Mouse (Mus musculus) CH12.LX (cell line): ENCODE measurements at regions not wholly inside any gene's neighbourhood (a gene's known extent, or its start where the extent isn't known, plus 50 kb on each side); places are given as distances from the start of the nearest gene placed in this dataset.

Experiments used
- DNase-seq: peaks from one replicate; pipeline ENCODE4 v3.0.0-alpha.2; 2013; ENCODE audit errors: extremely low read depth
- H3K27ac ChIP-seq: 2 replicates; pipeline ENCODE4 v1.5.1; 2012; ENCODE audit warnings: low read depth, mild to moderate bottlenecking, control low read depth, moderate library complexity; ENCODE audit not compliant: insufficient read depth
- H3K27me3 ChIP-seq: replicated peaks from 2 replicates; pipeline ENCODE3; 2012; ENCODE audit warnings: inconsistent platforms
- H3K36me3 ChIP-seq, 2 experiments: replicated peaks in 1 of 2; 2 replicates each; pipeline versions ENCODE3 to v1.6.1; 2012; ENCODE audit warnings: inconsistent platforms in 1 of 2, low read length in 1 of 2, mild to moderate bottlenecking in 1 of 2, mixed read lengths in 1 of 2, moderate library complexity in 1 of 2; ENCODE audit not compliant: control insufficient read depth in 1 of 2, insufficient read depth in 1 of 2
- H3K4me1 ChIP-seq, 2 experiments: 2 replicates each; pipeline ENCODE4 v1.6.1; 2012; ENCODE audit warnings: inconsistent platforms in 1 of 2, moderate library complexity in 1 of 2; ENCODE audit not compliant: insufficient read depth in 2 of 2, control insufficient read depth in 1 of 2
- H3K4me2 ChIP-seq: 2 replicates; pipeline ENCODE4 v1.6.1; 2012; ENCODE audit warnings: low read depth, mild to moderate bottlenecking, control low read depth; ENCODE audit not compliant: poor library complexity, insufficient read depth, severe bottlenecking
- H3K4me3 ChIP-seq, 3 experiments: fragments of 150-350 bp in 1 of 3; sonication (generic) in 1 of 3; replicated peaks in 1 of 3; 2 replicates each; pipeline versions ENCODE3 to v1.5.1; 2011 to 2012; ENCODE audit warnings: low read depth in 2 of 3, low read length in 2 of 3, mild to moderate bottlenecking in 2 of 3, moderate library complexity in 2 of 3, control low read depth in 1 of 3, improper control_type of control experiment in 1 of 3, inconsistent platforms in 1 of 3, mixed read lengths in 1 of 3; ENCODE audit not compliant: poor library complexity in 1 of 3
- H3K79me2 ChIP-seq: replicated peaks from 2 replicates; pipeline ENCODE4 v1.6.1; 2012; ENCODE audit warnings: mild to moderate bottlenecking, moderate library complexity; ENCODE audit not compliant: control insufficient read depth, poor library complexity, insufficient read depth, severe bottlenecking; ENCODE audit errors: extremely low read depth
- H3K9ac ChIP-seq: 2 replicates; pipeline ENCODE4 v1.6.1; 2012; ENCODE audit warnings: low read depth, mild to moderate bottlenecking, control low read depth, moderate library complexity; ENCODE audit not compliant: insufficient read depth
- H3K9me3 ChIP-seq: replicated peaks from 2 replicates; pipeline ENCODE3; 2012; ENCODE audit warnings: low read length, inconsistent platforms, mixed read lengths
- BHLHE40 ChIP-seq: IDR thresholded peaks from 2 replicates; pipeline ENCODE4 v1.6.1; 2011; ENCODE audit warnings: mild to moderate bottlenecking, low read depth, low read length, improper control_type of control experiment
- CHD1 ChIP-seq: IDR thresholded peaks from 2 replicates; pipeline ENCODE4 v1.6.1; 2012; ENCODE audit warnings: low read depth, low read length, improper control_type of control experiment, inconsistent platforms
- CTCF ChIP-seq, 2 experiments: IDR thresholded peaks in 1 of 2; conservative IDR thresholded peaks in 1 of 2; 2 replicates each; pipeline ENCODE4 v1.5.1; 2011 to 2012; ENCODE audit warnings: low read depth in 2 of 2, low read length in 2 of 2, improper control_type of control experiment in 1 of 2, inconsistent platforms in 1 of 2, mild to moderate bottlenecking in 1 of 2, moderate library complexity in 1 of 2
- ETS1 ChIP-seq: conservative IDR thresholded peaks from 2 replicates; pipeline ENCODE4 v1.6.1; 2012; ENCODE audit warnings: low read depth, mild to moderate bottlenecking, inconsistent platforms, low read length, improper control_type of control experiment, moderate library complexity
- GABPA ChIP-seq: IDR thresholded peaks from 2 replicates; pipeline ENCODE4 v1.6.1; 2012; ENCODE audit warnings: low read depth, low read length, improper control_type of control experiment, inconsistent platforms; ENCODE audit not compliant: insufficient replicate concordance
- KAT2A ChIP-seq: IDR thresholded peaks from 2 replicates; pipeline ENCODE4 v1.6.1; 2012; ENCODE audit warnings: low read length, improper control_type of control experiment, inconsistent platforms; ENCODE audit not compliant: insufficient replicate concordance
- MAFK ChIP-seq: IDR thresholded peaks from 2 replicates; pipeline ENCODE4 v1.6.1; 2011; ENCODE audit warnings: low read length, improper control_type of control experiment; ENCODE audit not compliant: insufficient replicate concordance
- MEF2A ChIP-seq: IDR thresholded peaks from 2 replicates; pipeline ENCODE4 v1.6.1; 2014; ENCODE audit warnings: low read depth, mild to moderate bottlenecking, inconsistent platforms, low read length, improper control_type of control experiment, borderline replicate concordance
- NELFE ChIP-seq: IDR thresholded peaks from 2 replicates; pipeline ENCODE4 v1.6.1; 2011; ENCODE audit warnings: low read depth, low read length, improper control_type of control experiment
- NRF1 ChIP-seq: IDR thresholded peaks from 2 replicates; pipeline ENCODE4 v1.6.1; 2014; ENCODE audit warnings: low read depth, mild to moderate bottlenecking, inconsistent platforms, low read length, improper control_type of control experiment, moderate library complexity
- PAX5 ChIP-seq: IDR thresholded peaks from 2 replicates; pipeline ENCODE4 v1.6.1; 2012; ENCODE audit warnings: low read length, inconsistent platforms, mixed read lengths
- POLR2A ChIP-seq: IDR thresholded peaks from 2 replicates; pipeline ENCODE4 v1.6.1; 2011; ENCODE audit warnings: low read depth, mild to moderate bottlenecking, improper control_type of control experiment, low read length
- POLR2AphosphoS2 ChIP-seq: IDR thresholded peaks from 2 replicates; pipeline ENCODE4 v1.6.1; 2011; ENCODE audit warnings: low read depth, low read length, improper control_type of control experiment
- RAD21 ChIP-seq: IDR thresholded peaks from 2 replicates; pipeline ENCODE4 v1.6.1; 2011; ENCODE audit warnings: low read depth, mild to moderate bottlenecking, low read length, improper control_type of control experiment, moderate library complexity
- SMC3 ChIP-seq: IDR thresholded peaks from 2 replicates; pipeline ENCODE4 v1.6.1; 2011; ENCODE audit warnings: low read depth, low read length, improper control_type of control experiment
- TBP ChIP-seq: conservative IDR thresholded peaks from 2 replicates; pipeline ENCODE4 v1.6.1; 2011; ENCODE audit warnings: low read depth, low read length, improper control_type of control experiment
- USF1 ChIP-seq: IDR thresholded peaks from 2 replicates; pipeline ENCODE4 v1.6.1; 2014; ENCODE audit warnings: low read depth, mild to moderate bottlenecking, inconsistent platforms, low read length, improper control_type of control experiment
- USF2 ChIP-seq: conservative IDR thresholded peaks from 2 replicates; pipeline ENCODE4 v1.6.1; 2011; ENCODE audit warnings: low read depth, low read length, improper control_type of control experiment
- dilution Hi-C: fragments of 300-500 bp; cut with MboI; formaldehyde crosslinking; loops from 2 replicates; pipeline ENCODE4 v1.14.3; 2020; ENCODE audit warnings: low sequenced_read_pairs; ENCODE audit not compliant: extremely low pct_unique_long_range_greater_than_20kb, extremely low pct_ligation_motif_present
- in situ Hi-C: fragments of 300-500 bp; cut with MboI; formaldehyde crosslinking; loops from 3 replicates; pipeline ENCODE4 v1.14.3; 2019; ENCODE audit warnings: low sequenced_read_pairs, low pct_ligation_motif_present, low pct_unique_long_range_greater_than_20kb, mixed read lengths

DNA sequence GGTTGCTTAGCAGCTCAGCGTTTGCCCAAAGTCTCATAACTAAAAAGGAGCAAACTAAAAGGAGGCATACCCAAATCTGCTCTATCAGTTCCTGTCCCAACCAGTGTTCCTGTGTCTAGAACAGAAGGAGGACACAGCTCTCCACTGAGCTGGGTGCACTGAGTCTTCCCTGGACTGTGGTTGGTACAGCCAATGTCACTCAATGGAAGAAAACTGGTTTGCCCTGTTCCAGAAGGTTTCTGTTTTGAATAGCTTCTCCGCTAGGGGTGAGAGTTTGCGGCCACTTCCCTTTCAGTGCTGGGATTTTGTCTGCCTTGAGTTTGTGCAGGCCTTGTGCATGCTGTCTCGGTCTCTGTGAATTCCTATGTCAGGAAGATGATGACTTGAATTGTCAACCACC, 194.6 kb upstream of the Map3k7 start:
- in situ Hi-C loops = no loop called here
- no peaks in the 10 kb centered on the region for H3K36me3 ChIP-seq
- peaks cover 0 to 8% of the 10 kb centered on the region in 2 experiments; a peak in 1 of 4 replicates for H3K4me1 ChIP-seq
- no peak for DNase-seq
- no peak overlapping the region for H3K27ac ChIP-seq
- H3K4me2 ChIP-seq = no peak overlapping the region
- no peaks in the 10 kb centered on the region for H3K9me3 ChIP-seq
- TF ChIP-seq BHLHE40 (no peak), POLR2A (no peak), NRF1 (no peak), USF1 (no peak), POLR2AphosphoS2 (no peak), PAX5 (no peak), MAFK (no peak), MEF2A (no peak), CTCF (conservative IDR thresholded peaks at IDR 0.05 in 1 of 2, IDR thresholded peaks at IDR 0.05 in 1 of 2; ENCODE audit: low read depth in 2 of 2, low read length in 2 of 2) (no peak), CHD1 (no peak), NELFE (no peak), USF2 (no peak), KAT2A (no peak)
- no peak overlapping the region for H3K9ac ChIP-seq
- H3K79me2 ChIP-seq = no peaks in the 10 kb centered on the region
- H3K27me3 ChIP-seq = no peaks in the 10 kb centered on the region
- H3K4me3 ChIP-seq = no peak overlapping the region
- dilution Hi-C loops = no loop called here

DNA sequence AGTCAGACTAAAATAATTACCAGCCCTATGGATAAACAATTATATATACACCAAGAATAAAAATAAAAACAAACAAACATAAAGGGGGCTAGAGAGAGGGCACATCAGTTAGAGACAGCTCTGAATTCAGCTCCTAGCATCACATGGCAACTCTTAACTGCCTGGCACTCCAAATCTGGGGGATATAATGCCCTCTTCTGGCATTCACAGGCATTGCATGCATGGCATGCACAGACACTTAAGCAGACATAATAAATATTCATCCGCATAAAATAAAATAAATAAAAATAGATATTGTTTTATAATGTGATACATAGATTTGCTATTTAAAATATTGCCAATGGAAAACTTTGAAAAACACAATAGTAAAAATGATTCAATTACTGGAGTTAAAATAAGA, 177.6 kb upstream of the Map3k7 start:
- in situ Hi-C loops = no loop called here
- dilution Hi-C loops = no loop called here
- TF ChIP-seq SMC3 (peak; percentile 12; the same call in 1 of the 2 replicates), POLR2AphosphoS2 (no peak), ETS1 (no peak), PAX5 (no peak), CTCF (conservative IDR thresholded peaks at IDR 0.05 in 1 of 2, IDR thresholded peaks at IDR 0.05 in 1 of 2; ENCODE audit: low read depth in 2 of 2, low read length in 2 of 2) (peak; percentile 38 to 47; a peak in 3 of 4 replicates), GABPA (no peak), TBP (no peak), RAD21 (peak; percentile 52)
- no peak overlapping the region for H3K4me2 ChIP-seq
- DNase-seq = peak; percentile 28
- no peak overlapping the region for H3K27ac ChIP-seq
- no peaks in the 10 kb centered on the region for H3K36me3 ChIP-seq
- no peaks in the 10 kb centered on the region for H3K9me3 ChIP-seq
- H3K4me1 ChIP-seq = no peaks in the 10 kb centered on the region
- H3K79me2 ChIP-seq = no peaks in the 10 kb centered on the region
- no peak overlapping the region for H3K9ac ChIP-seq
- no peak overlapping the region for H3K4me3 ChIP-seq
- no peaks in the 10 kb centered on the region for H3K27me3 ChIP-seq
